Mouse (Mus musculus) monocyte, adult 2 months (primary cell): ENCODE results near the gene Tbc1d1.

Experiments used
- DNase-seq, 2 experiments: peaks; one replicate each; pipeline ENCODE4 v3.0.0; 2022; ENCODE audit warnings: low spot score in 2 of 2, low read depth in 1 of 2

The Tbc1d1 gene

GRCm38 (mm10) chr5:64206431-64206830 lies 50.3 kb downstream of the Tbc1d1 start:
- no peak for DNase-seq

DNA sequence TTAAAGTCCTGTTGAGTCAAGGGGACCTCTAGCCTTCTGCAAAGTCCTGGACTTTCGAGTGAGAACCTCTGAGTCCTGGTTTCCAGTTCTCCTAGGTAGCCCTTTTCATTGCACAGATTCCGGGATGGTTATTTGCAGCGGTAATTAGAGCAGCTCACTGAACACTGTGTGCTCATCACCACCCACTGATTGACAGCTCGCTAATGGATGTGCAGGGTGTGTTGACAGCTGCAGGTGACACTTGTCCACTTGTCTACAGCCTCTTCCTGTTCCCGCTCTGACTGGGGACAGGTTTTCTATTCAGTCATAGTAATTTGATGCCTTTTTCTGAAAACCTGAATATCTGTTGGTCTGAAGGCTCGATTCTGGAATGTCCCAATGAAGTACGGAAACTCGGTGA lies 50.8 kb downstream of the Tbc1d1 start:
- no peak for DNase-seq

- no peak for DNase-seq
Observed at GRCm38 (mm10) chr5:64207800-64208199, 51.7 kb downstream of the Tbc1d1 start.

DNA sequence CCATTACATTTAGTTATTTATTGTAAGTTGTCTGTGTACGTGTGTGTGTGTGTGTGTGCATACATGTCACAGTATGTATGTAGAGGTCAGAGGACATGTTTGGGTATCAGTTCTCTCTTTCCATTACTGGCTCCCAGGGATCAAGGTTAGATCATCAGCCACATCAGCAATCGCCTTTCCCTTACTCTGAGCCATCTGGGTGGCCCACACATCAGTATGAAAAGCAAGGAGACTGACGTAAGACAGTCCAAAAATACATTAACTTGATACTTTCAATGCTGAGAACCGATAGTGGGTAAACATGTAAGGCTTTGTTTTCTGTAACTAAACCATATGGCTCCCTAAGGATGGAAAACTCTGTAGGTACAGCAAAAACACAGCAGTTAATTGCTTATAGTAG lies 54.7 kb downstream of the Tbc1d1 start:
- no peak for DNase-seq

GRCm38 (mm10) chr5:64211284-64211683 lies 55.2 kb downstream of the Tbc1d1 start:
- DNase-seq: no peak

DNA sequence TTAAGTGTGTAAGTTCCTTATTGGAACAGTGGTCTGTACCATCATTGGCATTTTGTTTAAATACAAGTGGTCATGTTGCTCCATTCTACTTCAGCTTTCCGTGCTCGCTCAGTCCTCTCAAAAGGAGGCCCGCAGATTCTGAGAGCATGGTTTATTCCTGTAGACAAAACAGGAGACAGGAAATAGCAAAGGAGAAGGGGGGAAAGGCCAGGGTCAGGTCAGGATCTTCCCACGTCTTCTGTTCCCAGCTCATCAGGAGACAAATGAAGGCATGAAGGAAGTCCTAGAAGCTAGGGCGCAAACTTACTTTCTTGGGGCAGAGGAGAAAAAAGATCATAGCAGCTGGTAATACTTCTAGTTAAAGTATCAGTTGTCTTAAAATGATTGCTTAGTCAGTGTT lies 56.1 kb downstream of the Tbc1d1 start:
- no peak for DNase-seq

GRCm38 (mm10) chr5:64212619-64213018 lies 56.5 kb downstream of the Tbc1d1 start:
- no peak for DNase-seq

GRCm38 (mm10) chr5:64215806-64216205 lies 59.7 kb downstream of the Tbc1d1 start:
- no peak for DNase-seq

GRCm38 (mm10) chr5:64216326-64216725 lies 60.2 kb downstream of the Tbc1d1 start:
- no peak for DNase-seq

DNA sequence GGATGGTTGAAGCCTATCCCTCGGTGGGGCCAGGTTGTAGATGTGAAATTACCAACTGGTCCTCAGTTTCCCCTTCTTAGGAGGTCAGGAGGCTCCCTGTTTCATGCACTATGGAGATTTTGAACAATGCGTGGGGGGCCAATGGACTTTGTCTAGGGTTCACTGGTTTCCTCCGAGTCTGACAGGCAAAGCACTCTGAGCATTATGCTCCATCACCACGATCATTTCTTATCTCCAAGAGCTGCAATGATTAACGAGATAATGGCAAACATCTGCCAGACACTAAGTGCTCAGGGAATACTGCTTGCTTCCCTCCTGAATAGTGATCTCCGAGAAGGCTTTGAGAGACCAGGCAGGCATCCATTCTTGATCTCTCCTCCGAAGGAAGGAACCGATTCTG lies 61.2 kb downstream of the Tbc1d1 start:
- DNase-seq: no peak

GRCm38 (mm10) chr5:64217816-64218602 lies 61.9 kb downstream of the Tbc1d1 start:
- no peak for DNase-seq

DNA sequence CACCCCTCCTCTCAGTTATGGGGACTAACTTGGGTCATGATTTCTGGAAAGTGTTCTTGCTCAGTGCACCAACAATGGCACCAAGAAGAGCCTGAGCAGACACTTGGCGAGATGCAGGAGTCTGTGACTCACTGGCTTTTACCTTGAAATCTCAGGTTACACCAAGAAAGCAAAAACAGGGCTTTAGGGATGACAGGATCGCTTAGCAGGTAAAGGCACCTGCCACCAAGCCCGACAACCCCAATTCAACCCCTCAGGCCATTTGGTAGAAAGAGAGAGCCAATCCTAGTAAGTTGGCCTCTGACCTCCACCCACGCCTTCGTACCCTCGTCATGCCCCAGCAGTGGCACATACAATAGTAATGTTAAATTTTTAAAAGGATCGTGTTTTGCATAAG lies 62.5 kb downstream of the Tbc1d1 start:
- DNase-seq: no peak

GRCm38 (mm10) chr5:64220776-64221175 lies 64.7 kb downstream of the Tbc1d1 start:
- no peak for DNase-seq

- no peak for DNase-seq
Observed at GRCm38 (mm10) chr5:64224735-64225425, 68.8 kb downstream of the Tbc1d1 start.

DNA sequence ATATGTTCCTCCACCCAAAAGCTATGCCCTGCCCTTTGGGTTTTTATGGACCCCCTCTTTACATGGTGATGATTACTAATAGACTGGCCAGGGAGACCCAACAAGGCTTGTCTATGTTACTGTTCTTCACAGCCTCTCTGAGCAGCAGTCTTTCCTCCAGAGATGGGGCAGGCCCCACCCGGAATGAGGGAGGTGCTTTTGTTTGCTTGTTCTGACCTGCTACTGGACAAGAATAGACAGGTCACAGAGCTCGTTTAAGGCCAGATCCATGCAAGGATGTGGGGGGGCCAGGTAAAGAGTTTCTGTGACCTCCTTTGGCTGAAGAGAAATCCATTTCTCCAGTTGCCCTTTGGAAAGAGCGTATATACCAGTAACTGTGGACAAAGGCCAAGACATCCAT lies 72.1 kb downstream of the Tbc1d1 start:
- no peak for DNase-seq

DNA sequence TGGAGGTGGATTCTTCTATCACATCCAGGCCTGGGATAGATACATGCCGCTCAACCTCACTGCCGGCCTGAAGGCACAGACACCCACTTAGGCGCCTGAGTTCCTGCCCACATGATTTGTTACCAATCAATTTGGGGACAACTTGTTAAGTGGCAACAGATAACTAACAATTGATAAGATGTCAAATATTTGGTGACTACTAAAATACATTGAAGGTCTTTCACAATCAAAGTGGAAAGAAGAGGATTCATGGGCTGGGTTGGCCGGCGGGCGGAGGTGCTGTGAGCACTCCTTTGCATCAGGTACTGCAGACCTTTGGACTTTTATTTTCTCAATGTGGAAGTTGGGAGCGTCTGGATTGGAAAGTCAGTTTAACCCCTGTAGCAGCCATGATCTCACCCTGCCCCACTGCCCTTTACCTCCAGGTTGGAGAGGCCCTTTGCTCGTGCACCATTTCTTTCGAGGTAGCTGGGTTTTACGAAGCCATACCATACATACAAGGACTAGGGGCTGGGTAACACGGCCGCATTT lies 73.3 kb downstream of the Tbc1d1 start:
- no peak for DNase-seq

DNA sequence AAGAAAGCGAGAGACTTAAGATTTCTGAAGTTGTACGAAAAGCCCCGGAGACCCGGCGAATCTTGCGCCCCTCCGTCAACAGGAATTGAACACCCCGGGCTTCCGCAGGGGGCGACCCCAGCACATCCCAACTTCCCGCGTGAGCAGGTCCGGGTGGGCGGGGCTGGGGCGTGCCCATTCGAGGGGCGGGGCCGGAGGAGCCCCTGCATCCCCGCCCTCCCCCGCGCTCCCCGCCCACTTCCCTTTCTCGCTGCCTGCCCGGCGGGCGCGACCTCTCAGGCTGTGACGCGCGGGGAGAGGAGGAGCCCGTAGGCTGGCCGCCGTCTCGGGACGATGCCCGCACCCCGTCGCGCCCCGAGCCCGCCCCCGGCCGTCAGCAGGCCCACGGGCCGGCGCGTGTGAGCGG lies 74.0 kb downstream of the Tbc1d1 start:
- peak; percentile 81 to 89 for DNase-seq

- DNase-seq: no peak
Observed at GRCm38 (mm10) chr5:64230507-64231041, 74.5 kb downstream of the Tbc1d1 start.

- no peak for DNase-seq
Observed at GRCm38 (mm10) chr5:64232872-64233271, 76.8 kb downstream of the Tbc1d1 start.

- no peak for DNase-seq
Observed at GRCm38 (mm10) chr5:64234269-64234985, 78.3 kb downstream of the Tbc1d1 start.

DNA sequence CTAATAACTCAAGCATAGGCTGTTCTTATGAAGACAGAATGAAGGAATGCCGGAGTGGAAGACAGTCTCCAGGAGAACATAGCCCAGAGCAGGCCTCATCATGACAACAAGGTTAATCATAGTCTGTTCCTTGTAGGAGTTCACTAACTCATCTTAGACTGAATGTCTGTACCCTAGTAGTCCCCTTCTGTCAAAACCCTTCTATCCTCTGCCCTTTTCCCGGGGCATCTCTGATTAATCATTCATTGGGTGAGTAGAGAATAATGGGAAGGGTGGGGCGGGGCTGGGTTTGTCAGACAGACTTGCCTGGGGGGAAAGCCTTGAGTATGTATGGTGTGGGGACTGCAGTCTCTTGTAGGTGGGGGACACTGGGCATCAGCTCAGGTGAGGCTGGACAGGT lies 79.1 kb downstream of the Tbc1d1 start:
- no peak for DNase-seq

DNA sequence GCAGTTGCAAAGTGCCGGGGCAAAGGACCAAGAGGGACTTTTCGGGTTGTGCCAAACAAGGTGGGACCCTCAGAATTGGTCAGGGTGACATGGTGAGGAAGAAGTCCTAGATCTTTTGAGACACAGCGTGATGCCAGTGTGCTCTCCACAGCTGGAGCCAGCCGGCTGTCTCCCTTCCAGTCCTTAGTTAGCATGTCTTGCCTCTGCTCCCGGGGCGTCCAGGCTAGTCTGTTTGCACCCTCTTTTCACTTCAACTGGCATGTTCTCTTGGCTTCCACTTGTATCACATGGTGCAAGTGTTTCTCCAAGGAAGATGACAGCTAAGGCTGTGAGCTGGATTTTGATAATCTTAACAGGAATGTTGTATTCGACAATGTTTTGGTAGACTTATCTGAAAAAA lies 80.5 kb downstream of the Tbc1d1 start:
- DNase-seq: no peak
